Comparison of ENCODE assay signal across 28 mouse cellular contexts in genomic region chr10:43235758-43236669, GRCm38 (mm10). TPM values are rescaled to one million over a fixed set of nuclear protein-coding genes. Genes with fewer than 3 reads are reported as not detected.
DNase-seq lines count a peak whose midpoint lies in the region; ATAC-seq and TF ChIP-seq lines count a peak whose summit lies in the region.
"Had no signal": no experiment of that assay in that cellular context is flagged by ENCODE, and none has a peak within 500 bp of the region (broad histone marks: within the 10 kb centered on the region; RNA-seq: fewer than 3 reads in every experiment).

No protein-coding gene starts in this region.

- no peak for TF ChIP-seq POLR2A in bone marrow, adult 2 months (IDR thresholded peaks at IDR 0.05; ENCODE audit: borderline replicate concordance, control insufficient read depth, low read depth, low read length)

- peak; percentile 97 for DNase-seq in gonadal fat pad, adult 2 months (ENCODE audit: low read depth)
- no peak for DNase-seq in adrenal gland, postnatal 10 days
- DNase-seq in urinary bladder, postnatal 4 days (ENCODE audit: low spot score in 2 of 2) = no peak
- DNase-seq: adrenal gland, postnatal 14 days; B cell, adult 2 months; cerebellum, adult 11-12 months; cerebellum, adult 9-10 months; cerebellum, postnatal 25 days; gastrocnemius, postnatal 14 days; heart, postnatal 10 days; heart, postnatal 36 days had no signal

- no peaks in the 10 kb centered on the region for H3K27me3 ChIP-seq in intestine, postnatal 0 days (replicated peaks; ENCODE audit: control insufficient read depth, insufficient read depth, low read length)
- H3K27me3 ChIP-seq in intestine, embryonic 15.5 days (replicated peaks) = no peaks in the 10 kb centered on the region
- H3K27me3 ChIP-seq: CH12.LX; embryonic facial prominence, embryonic 12.5 days; embryonic facial prominence, embryonic 15.5 days; forebrain, embryonic 12.5 days; forebrain, embryonic 15.5 days; heart, embryonic 12.5 days; heart, embryonic 15.5 days; hindbrain, embryonic 13.5 days; Patski had no signal

- H3K9me3 ChIP-seq in intestine, postnatal 0 days (ENCODE audit: control insufficient read depth) = no peaks in the 10 kb centered on the region
- no peaks in the 10 kb centered on the region for H3K9me3 ChIP-seq in intestine, embryonic 15.5 days
- H3K9me3 ChIP-seq: forebrain, embryonic 15.5 days; G1E; heart, embryonic 15.5 days had no signal

- WGBS in intestine, postnatal 0 days = 80% methylated on average over 5 of the region's 5 CpGs
- 92% methylated on average over 5 of the region's 5 CpGs for WGBS in intestine, embryonic 15.5 days
- 68% methylated on average over 5 of the region's 5 CpGs for WGBS in bone marrow, adult 2 months

- H3K4me3 ChIP-seq in intestine, postnatal 0 days (ENCODE audit: low read depth, low read length) = no peak overlapping the region
- H3K4me3 ChIP-seq in intestine, embryonic 15.5 days (replicated peaks) = no peak overlapping the region
- H3K4me3 ChIP-seq in bone marrow, adult 2 months (replicated peaks; ENCODE audit: control insufficient read depth, low read depth, low read length) = no peak overlapping the region
- H3K4me3 ChIP-seq: embryonic facial prominence, embryonic 12.5 days; embryonic facial prominence, embryonic 15.5 days; forebrain, embryonic 12.5 days; forebrain, embryonic 15.5 days; heart, embryonic 12.5 days; heart, embryonic 15.5 days; hindbrain, embryonic 10.5 days; hindbrain, embryonic 13.5 days had no signal

- no peak for TF ChIP-seq CTCF in intestine, postnatal 0 days (IDR thresholded peaks at IDR 0.05; ENCODE audit: low read depth)
- TF ChIP-seq CTCF in bone marrow, adult 2 months (IDR thresholded peaks at IDR 0.05; ENCODE audit: control insufficient read depth, insufficient read depth, low read length) = no peak

- H3K4me2 ChIP-seq in intestine, postnatal 0 days (replicated peaks; ENCODE audit: low read depth) = no peak overlapping the region
- no peak overlapping the region for H3K4me2 ChIP-seq in intestine, embryonic 15.5 days (replicated peaks)
- H3K4me2 ChIP-seq: embryonic facial prominence, embryonic 12.5 days; embryonic facial prominence, embryonic 15.5 days; forebrain, embryonic 12.5 days; forebrain, embryonic 15.5 days; heart, embryonic 12.5 days; heart, embryonic 15.5 days; hindbrain, embryonic 13.5 days had no signal

- H3K9ac ChIP-seq in intestine, postnatal 0 days (ENCODE audit: low read depth, low read length) = no peak overlapping the region
- no peak overlapping the region for H3K9ac ChIP-seq in intestine, embryonic 15.5 days
- H3K9ac ChIP-seq: embryonic facial prominence, embryonic 12.5 days; embryonic facial prominence, embryonic 15.5 days; forebrain, embryonic 12.5 days; forebrain, embryonic 15.5 days; heart, embryonic 12.5 days; heart, embryonic 15.5 days; hindbrain, embryonic 13.5 days had no signal

- peaks cover 3% of the 10 kb centered on the region; the same call in 1 of the 2 replicates for H3K4me1 ChIP-seq in intestine, postnatal 0 days (replicated peaks; ENCODE audit: control insufficient read depth, insufficient read depth, low read length)
- H3K4me1 ChIP-seq in intestine, embryonic 15.5 days (replicated peaks) = no peaks in the 10 kb centered on the region
- peaks cover 1% of the 10 kb centered on the region; the same call in 1 of the 2 replicates for H3K4me1 ChIP-seq in bone marrow, adult 2 months (ENCODE audit: control insufficient read depth, insufficient read depth, low read length)
- H3K4me1 ChIP-seq: embryonic facial prominence, embryonic 12.5 days; forebrain, embryonic 12.5 days; forebrain, embryonic 15.5 days; heart, embryonic 15.5 days; hindbrain, embryonic 10.5 days; hindbrain, embryonic 13.5 days had no signal

- peak overlapping the region; percentile 35 for H3K27ac ChIP-seq in intestine, postnatal 0 days (ENCODE audit: low read depth, low read length)
- no peak overlapping the region for H3K27ac ChIP-seq in intestine, embryonic 15.5 days
- H3K27ac ChIP-seq in bone marrow, adult 2 months (ENCODE audit: control insufficient read depth, insufficient read depth, low read depth, low read length, poor library complexity) = peak overlapping the region; percentile 10; the same call in 1 of the 2 replicates
- H3K27ac ChIP-seq: embryonic facial prominence, embryonic 12.5 days; embryonic facial prominence, embryonic 15.5 days; forebrain, embryonic 12.5 days; forebrain, embryonic 15.5 days; heart, embryonic 15.5 days; hindbrain, embryonic 10.5 days; hindbrain, embryonic 13.5 days had no signal

- ATAC-seq in intestine, postnatal 0 days = peak; percentile 66
- ATAC-seq in intestine, embryonic 15.5 days = no peak
- peak; percentile 81 for ATAC-seq in megakaryocyte, adult 5-6 weeks (ENCODE audit: poor library complexity, severe bottlenecking)
- ATAC-seq: forebrain, embryonic 15.5 days; hindbrain, embryonic 16.5 days; intestine, embryonic 16.5 days; Patski had no signal

- no peaks in the 10 kb centered on the region; the same call in 1 of the 2 replicates for H3K36me3 ChIP-seq in intestine, postnatal 0 days (ENCODE audit: control insufficient read depth, insufficient read depth)
- H3K36me3 ChIP-seq in intestine, embryonic 15.5 days = 0 out of 2 replicates have a peak, but pooled peaks cover 3% of the 10 kb centered on the region
- H3K36me3 ChIP-seq: embryonic facial prominence, embryonic 12.5 days; embryonic facial prominence, embryonic 15.5 days; forebrain, embryonic 12.5 days; hindbrain, embryonic 13.5 days had no signal

RNA-seq across cellular contexts. Expression of gene Pdss2, which starts 14.7 kb away (rescaled TPM):
- 7.8 and 8.0 TPM in 2 replicates for polyA plus RNA-seq in intestine, postnatal 0 days (2015; fragmentation: Nextera tagmentation; extraction: Ambion mirVana)
- polyA plus RNA-seq in intestine, embryonic 15.5 days (2015; fragmentation: Nextera tagmentation; extraction: Ambion mirVana) = 14.8 and 17.2 TPM in 2 replicates
- polyA plus RNA-seq in bone marrow, adult 2 months (2011; ENCODE audit: insufficient read depth, insufficient read length, low replicate concordance, missing spikeins) = 2.3 and 10.9 TPM in 2 replicates
- 7.2 and 7.6 TPM in 2 replicates for polyA plus RNA-seq in gonadal fat pad, adult 2 months (2012; rRNA removed)
- 2.7 and 5.8 TPM in 2 replicates for total RNA-seq in megakaryocyte, adult 5-6 weeks (2015)
- 10.1 and 11.4 TPM in 2 replicates for total RNA-seq in megakaryocyte, adult 5-6 weeks (2017)
- 10 to 100 TPM; 16.1 to 19.5 TPM for total RNA-seq in adrenal gland, postnatal 10 days (2021)
